Mouse (Mus musculus): ENCODE measurements around the gene Ppp1r1b. TPM values are rescaled to one million over a fixed set of nuclear protein-coding genes. Genes with fewer than 3 reads are reported as not detected.
A peak's percentile ranks its signal among the peaks of the same experiment; 100 is the strongest.
"Not testable (repeated sequence)": the region's sequence is repeated elsewhere in the genome, so short reads cannot be mapped to it uniquely, and the experiment has no call there.

The Ppp1r1b gene
- total RNA-seq, 2 experiments from 2014 or later, result 101 to 133 TPM

- intact Hi-C loops (cut with DNase I), result no loop called here
- DNase-seq (ENCODE audit: low spot score in 2 of 2), result no peak
Measured at GRCm38 (mm10) chr11:98364410-98364809, 16.2 kb downstream of the Ppp1r1b start.

GRCm38 (mm10) chr11:98366290-98366689 lies 18.1 kb downstream of the Ppp1r1b start:
- DNase-seq (ENCODE audit: low spot score in 2 of 2), result no peak
- intact Hi-C loops (cut with DNase I), result no loop called here

GRCm38 (mm10) chr11:98367171-98367862 lies 19.1 kb downstream of the Ppp1r1b start:
- intact Hi-C loops (cut with DNase I), result no loop called here
- peak; percentile 53 to 56 for DNase-seq (ENCODE audit: low spot score in 2 of 2)

GRCm38 (mm10) chr11:98367863-98368186 lies 19.6 kb downstream of the Ppp1r1b start:
- intact Hi-C loops (cut with DNase I), result no loop called here
- DNase-seq (ENCODE audit: low spot score in 2 of 2), result no peak

GRCm38 (mm10) chr11:98369337-98369736 lies 21.1 kb downstream of the Ppp1r1b start:
- intact Hi-C loops (cut with DNase I), result no loop called here
- DNase-seq (ENCODE audit: low spot score in 2 of 2), result no peak

- no peak for DNase-seq (ENCODE audit: low spot score in 2 of 2)
- intact Hi-C loops (cut with DNase I), result no loop called here
Measured at GRCm38 (mm10) chr11:98370588-98370987, 22.4 kb downstream of the Ppp1r1b start.

- intact Hi-C loops (cut with DNase I), result loop anchor here (2.0 kb wide), 1 partner anchor 27 kb away; no protein-coding TSS in a partner anchor
Measured at GRCm38 (mm10) chr11:98371556-98372240, 23.5 kb downstream of the Ppp1r1b start.

GRCm38 (mm10) chr11:98372406-98372805 lies 24.2 kb downstream of the Ppp1r1b start:
- peak; percentile 54 to 72 for DNase-seq (ENCODE audit: low spot score in 2 of 2)
- intact Hi-C loops (cut with DNase I), result loop anchor here (2.0 kb wide), 1 partner anchor 28 kb away; no protein-coding TSS in a partner anchor

More at GRCm38 (mm10) chr11:98371556-98372240, 23.5 kb downstream of the Ppp1r1b start:
- no peak for DNase-seq (ENCODE audit: low spot score in 2 of 2)

GRCm38 (mm10) chr11:98373244-98373643 lies 25.0 kb downstream of the Ppp1r1b start:
- intact Hi-C loops (cut with DNase I), result loop anchor here (2.0 kb wide), 1 partner anchor 28 kb away; no protein-coding TSS in a partner anchor
- DNase-seq (ENCODE audit: low spot score in 2 of 2), result no peak

- intact Hi-C loops (cut with DNase I), result no loop called here
- no peak for DNase-seq (ENCODE audit: low spot score in 2 of 2)
Measured at GRCm38 (mm10) chr11:98374266-98374665, 26.1 kb downstream of the Ppp1r1b start.

- DNase-seq (ENCODE audit: low spot score in 2 of 2), result no peak
- intact Hi-C loops (cut with DNase I), result no loop called here
Measured at GRCm38 (mm10) chr11:98376756-98377155, 28.6 kb downstream of the Ppp1r1b start.

GRCm38 (mm10) chr11:98377787-98378186 lies 29.6 kb downstream of the Ppp1r1b start:
- intact Hi-C loops (cut with DNase I), result no loop called here
- DNase-seq (ENCODE audit: low spot score in 2 of 2), result no peak

GRCm38 (mm10) chr11:98379379-98379778 lies 31.2 kb downstream of the Ppp1r1b start:
- no peak for DNase-seq (ENCODE audit: low spot score in 2 of 2)

GRCm38 (mm10) chr11:98380106-98380505 lies 31.9 kb downstream of the Ppp1r1b start:
- DNase-seq (ENCODE audit: low spot score in 2 of 2), result no peak
- intact Hi-C loops (cut with DNase I), result no loop called here

More at GRCm38 (mm10) chr11:98379379-98379778, 31.2 kb downstream of the Ppp1r1b start:
- intact Hi-C loops (cut with DNase I), result no loop called here

- intact Hi-C loops (cut with DNase I), result no loop called here
- DNase-seq (ENCODE audit: low spot score in 2 of 2), result no peak
Measured at GRCm38 (mm10) chr11:98381651-98382050, 33.4 kb downstream of the Ppp1r1b start.

- DNase-seq (ENCODE audit: low spot score in 2 of 2); intact Hi-C loops (cut with DNase I): not testable (repeated sequence)
Measured at GRCm38 (mm10) chr11:98382405-98382804, 34.2 kb downstream of the Ppp1r1b start.

- DNase-seq (ENCODE audit: low spot score in 2 of 2), result no peak
Measured at GRCm38 (mm10) chr11:98383261-98384030, 35.2 kb downstream of the Ppp1r1b start, which contains the start of gene Tcap. Gene Tcap (plus strand): TSS chr11:98383811.

GRCm38 (mm10) chr11:98384216-98384615 lies 36.0 kb downstream of the Ppp1r1b start:
- no peak for DNase-seq (ENCODE audit: low spot score in 2 of 2)
- intact Hi-C loops (cut with DNase I), result no loop called here

More at GRCm38 (mm10) chr11:98383261-98384030, 35.2 kb downstream of the Ppp1r1b start, which contains the start of gene Tcap:
- intact Hi-C loops (cut with DNase I), result no loop called here

- DNase-seq (ENCODE audit: low spot score in 2 of 2), result no peak
- intact Hi-C loops (cut with DNase I), result loop anchor here (5.0 kb wide), 1 partner anchor 38 kb away; the partner anchor contains the start of gene Ppp1r1b
Measured at GRCm38 (mm10) chr11:98384721-98385637, 36.8 kb downstream of the Ppp1r1b start.
